Mouse (Mus musculus) cerebral cortex, adult 2 months (tissue): ENCODE data around the gene Plcb2.

Source experiments
- WGBS: fragments of 180-500 bp; shearing (Covaris S2); methylation state at CpG from one replicate; pipeline ENCODE4 v1.1.7; 2018; 5-methylcytosine and 5-hydroxymethylcytosine counted together

Plcb2 gene

GRCm38 (mm10) chr2:118713631-118714030 lies 14.6 kb downstream of the Plcb2 start:
- 87% methylated on average over 6 of the region's 6 CpGs for whole genome bisulfite sequencing

- WGBS = 2% methylated on average over 36 of the region's 36 CpGs
Measured at GRCm38 (mm10) chr2:118711038-118711494, 17.2 kb downstream of the Plcb2 start.

- WGBS = 76% methylated on average over 4 of the region's 4 CpGs
Measured at GRCm38 (mm10) chr2:118709655-118710221, 18.5 kb downstream of the Plcb2 start.

GRCm38 (mm10) chr2:118708472-118708871 lies 19.8 kb downstream of the Plcb2 start:
- WGBS = 80% methylated on average over 4 of the region's 4 CpGs

GRCm38 (mm10) chr2:118706436-118706835 lies 21.8 kb downstream of the Plcb2 start:
- 29% methylated on average over 6 of the region's 6 CpGs for WGBS

GRCm38 (mm10) chr2:118703913-118704730 lies 24.1 kb downstream of the Plcb2 start, which contains the start of gene Ankrd63:
Gene Ankrd63 (minus strand): TSS chr2:118703963.
- 5% methylated on average over 50 of the region's 50 CpGs for WGBS

- WGBS = under 1% methylated on average over 93 of the region's 93 CpGs
Measured at GRCm38 (mm10) chr2:118702883-118703761, 25.1 kb downstream of the Plcb2 start.

GRCm38 (mm10) chr2:118701971-118702882 lies 26.0 kb downstream of the Plcb2 start:
- WGBS = 20% methylated on average over 51 of the region's 51 CpGs

GRCm38 (mm10) chr2:118701161-118701560 lies 27.1 kb downstream of the Plcb2 start:
- WGBS = 38% methylated on average over 5 of the region's 5 CpGs

- WGBS = 8% methylated on average over 32 of the region's 32 CpGs
Measured at GRCm38 (mm10) chr2:118700179-118701062, 27.8 kb downstream of the Plcb2 start.

- 51% methylated on average over 7 of the region's 7 CpGs for WGBS
Measured at GRCm38 (mm10) chr2:118697955-118698354, 30.3 kb downstream of the Plcb2 start.

- 49% methylated on average over 5 of the region's 5 CpGs for WGBS
Measured at GRCm38 (mm10) chr2:118697311-118697877, 30.8 kb downstream of the Plcb2 start.

- 60% methylated on average over 21 of the region's 21 CpGs for WGBS
Measured at GRCm38 (mm10) chr2:118696451-118697308, 31.6 kb downstream of the Plcb2 start.

GRCm38 (mm10) chr2:118695677-118696232 lies 32.5 kb downstream of the Plcb2 start:
- WGBS = 36% methylated on average over 11 of the region's 11 CpGs

GRCm38 (mm10) chr2:118693370-118693966 lies 34.8 kb downstream of the Plcb2 start:
- 75% methylated on average over 19 of the region's 19 CpGs for WGBS

GRCm38 (mm10) chr2:118689875-118690274 lies 38.4 kb downstream of the Plcb2 start:
- WGBS = 81% methylated on average over 10 of the region's 10 CpGs

- 84% methylated on average over 3 of the region's 3 CpGs for WGBS
Measured at GRCm38 (mm10) chr2:118687791-118688190, 40.4 kb downstream of the Plcb2 start.

- 78% methylated on average over 8 of the region's 8 CpGs for WGBS
Measured at GRCm38 (mm10) chr2:118686693-118687092, 41.5 kb downstream of the Plcb2 start.
